Mouse (Mus musculus): ENCODE results near the gene Lenep.

GRCm38 (mm10) chr3:89406887-89407286 lies 4.3 kb upstream of the Lenep start:
- TF ChIP-seq CTCF (IDR thresholded peaks at IDR 0.05; ENCODE audit: low read depth, low read length) (no peak), POLR2A (IDR thresholded peaks at IDR 0.05; ENCODE audit: extremely low read depth, insufficient read depth, low read length) (no peak)

Data from liver, adult 2 months (tissue).